Mouse (Mus musculus): ENCODE results near the gene 4632433K11Rik. TPM values are rescaled to one million over a fixed set of nuclear protein-coding genes. Genes with fewer than 3 reads are reported as not detected.

4632433K11Rik gene
- polyA plus RNA-seq, 1 experiment = not detected

- no peak overlapping the region for H3K4me3 ChIP-seq (replicated peaks)
Observed at GRCm38 (mm10) chr7:5052438-5052837, 18.5 kb downstream of the 4632433K11Rik start.

GRCm38 (mm10) chr7:5052931-5053343 lies 19.0 kb downstream of the 4632433K11Rik start:
- H3K4me3 ChIP-seq (replicated peaks) = no peak overlapping the region
- H3K9me3 ChIP-seq (ENCODE audit: control insufficient read depth, low read length) = peaks cover 26% of the 10 kb centered on the region
- peaks cover 12% of the 10 kb centered on the region for H3K4me1 ChIP-seq (ENCODE audit: control insufficient read depth)
- H3K36me3 ChIP-seq (ENCODE audit: control insufficient read depth) = no peaks in the 10 kb centered on the region
- peaks cover 95% of the 10 kb centered on the region for H3K27me3 ChIP-seq (ENCODE audit: control insufficient read depth)
- TF ChIP-seq GATA1 (IDR thresholded peaks at IDR 0.05; ENCODE audit: low read length) = no peak
- TF ChIP-seq TAL1 (IDR thresholded peaks at IDR 0.05; ENCODE audit: low read length) = no peak

More at GRCm38 (mm10) chr7:5052438-5052837, 18.5 kb downstream of the 4632433K11Rik start:
- Histone ChIP-seq H3K4me1 (ENCODE audit: control insufficient read depth) (peaks cover 12% of the 10 kb centered on the region), H3K27me3 (ENCODE audit: control insufficient read depth) (peaks cover 90% of the 10 kb centered on the region), H3K36me3 (ENCODE audit: control insufficient read depth) (no peaks in the 10 kb centered on the region), H3K9me3 (ENCODE audit: control insufficient read depth, low read length) (peaks cover 26% of the 10 kb centered on the region)
- no peak for TF ChIP-seq GATA1 (IDR thresholded peaks at IDR 0.05; ENCODE audit: low read length)
- no peak for TF ChIP-seq TAL1 (IDR thresholded peaks at IDR 0.05; ENCODE audit: low read length)

GRCm38 (mm10) chr7:5053456-5054179 lies 19.7 kb downstream of the 4632433K11Rik start:
- Histone ChIP-seq H3K4me3 (replicated peaks) (no peak overlapping the region), H3K27me3 (ENCODE audit: control insufficient read depth) (peaks cover 100% of the 10 kb centered on the region), H3K4me1 (ENCODE audit: control insufficient read depth) (peaks cover 12% of the 10 kb centered on the region), H3K9me3 (ENCODE audit: control insufficient read depth, low read length) (peaks cover 25% of the 10 kb centered on the region), H3K36me3 (ENCODE audit: control insufficient read depth) (no peaks in the 10 kb centered on the region)
- TF ChIP-seq GATA1 (IDR thresholded peaks at IDR 0.05; ENCODE audit: low read length) (no peak), TAL1 (IDR thresholded peaks at IDR 0.05; ENCODE audit: low read length) (no peak)

- peaks cover 81% of the 10 kb centered on the region for H3K27me3 ChIP-seq (ENCODE audit: control insufficient read depth)
- H3K36me3 ChIP-seq (ENCODE audit: control insufficient read depth) = no peaks in the 10 kb centered on the region
- TF ChIP-seq TAL1 (IDR thresholded peaks at IDR 0.05; ENCODE audit: low read length) = no peak
- TF ChIP-seq GATA1 (IDR thresholded peaks at IDR 0.05; ENCODE audit: low read length) = no peak
- H3K4me3 ChIP-seq (replicated peaks) = peak overlapping the region; percentile 1
- H3K4me1 ChIP-seq (ENCODE audit: control insufficient read depth) = peaks cover 30% of the 10 kb centered on the region
- peaks cover 18% of the 10 kb centered on the region; the same call in 1 of the 2 replicates for H3K9me3 ChIP-seq (ENCODE audit: control insufficient read depth, low read length)
Observed at GRCm38 (mm10) chr7:5056651-5057263, 22.8 kb downstream of the 4632433K11Rik start.

- H3K4me3 ChIP-seq (replicated peaks) = no peak overlapping the region
- no peaks in the 10 kb centered on the region for H3K36me3 ChIP-seq (ENCODE audit: control insufficient read depth)
- peaks cover 30% of the 10 kb centered on the region for H3K4me1 ChIP-seq (ENCODE audit: control insufficient read depth)
- H3K27me3 ChIP-seq (ENCODE audit: control insufficient read depth) = peaks cover 75% of the 10 kb centered on the region
- TF ChIP-seq TAL1 (IDR thresholded peaks at IDR 0.05; ENCODE audit: low read length) (no peak), GATA1 (IDR thresholded peaks at IDR 0.05; ENCODE audit: low read length) (no peak)
- H3K9me3 ChIP-seq (ENCODE audit: control insufficient read depth, low read length) = peaks cover 16% of the 10 kb centered on the region; the same call in 1 of the 2 replicates
Observed at GRCm38 (mm10) chr7:5057381-5057780, 23.5 kb downstream of the 4632433K11Rik start.

GRCm38 (mm10) chr7:5057804-5058203 lies 23.9 kb downstream of the 4632433K11Rik start:
- Histone ChIP-seq H3K9me3 (ENCODE audit: control insufficient read depth, low read length) (peaks cover 14% of the 10 kb centered on the region; the same call in 1 of the 2 replicates), H3K4me3 (replicated peaks) (no peak overlapping the region), H3K36me3 (ENCODE audit: control insufficient read depth) (no peaks in the 10 kb centered on the region), H3K27me3 (ENCODE audit: control insufficient read depth) (peaks cover 70% of the 10 kb centered on the region), H3K4me1 (ENCODE audit: control insufficient read depth) (peaks cover 29% of the 10 kb centered on the region)
- no peak for TF ChIP-seq GATA1 (IDR thresholded peaks at IDR 0.05; ENCODE audit: low read length)

- H3K4me1 ChIP-seq (ENCODE audit: control insufficient read depth) = peaks cover 34% of the 10 kb centered on the region
- TF ChIP-seq TAL1 (IDR thresholded peaks at IDR 0.05; ENCODE audit: low read length) = no peak
- no peak for TF ChIP-seq GATA1 (IDR thresholded peaks at IDR 0.05; ENCODE audit: low read length)
- H3K36me3 ChIP-seq (ENCODE audit: control insufficient read depth) = peaks cover 7% of the 10 kb centered on the region
- no peak overlapping the region for H3K4me3 ChIP-seq (replicated peaks)
- peaks cover 62% of the 10 kb centered on the region for H3K27me3 ChIP-seq (ENCODE audit: control insufficient read depth)
- H3K9me3 ChIP-seq (ENCODE audit: control insufficient read depth, low read length) = peaks cover 8% of the 10 kb centered on the region; the same call in 1 of the 2 replicates
Observed at GRCm38 (mm10) chr7:5058631-5059030, 24.7 kb downstream of the 4632433K11Rik start.

GRCm38 (mm10) chr7:5059421-5059820 lies 25.5 kb downstream of the 4632433K11Rik start:
- peaks cover 42% of the 10 kb centered on the region for H3K4me1 ChIP-seq (ENCODE audit: control insufficient read depth)
- peaks cover 54% of the 10 kb centered on the region for H3K27me3 ChIP-seq (ENCODE audit: control insufficient read depth)
- H3K9me3 ChIP-seq (ENCODE audit: control insufficient read depth, low read length) = peaks cover 8% of the 10 kb centered on the region; the same call in 1 of the 2 replicates
- H3K36me3 ChIP-seq (ENCODE audit: control insufficient read depth) = peaks cover 13% of the 10 kb centered on the region
- TF ChIP-seq GATA1 (IDR thresholded peaks at IDR 0.05; ENCODE audit: low read length) = no peak
- no peak for TF ChIP-seq TAL1 (IDR thresholded peaks at IDR 0.05; ENCODE audit: low read length)
- H3K4me3 ChIP-seq (replicated peaks) = no peak overlapping the region

GRCm38 (mm10) chr7:5060239-5060731 lies 26.4 kb downstream of the 4632433K11Rik start:
- Histone ChIP-seq H3K36me3 (ENCODE audit: control insufficient read depth) (peaks cover 18% of the 10 kb centered on the region), H3K4me3 (replicated peaks) (peak overlapping the region; percentile 92), H3K4me1 (ENCODE audit: control insufficient read depth) (peaks cover 48% of the 10 kb centered on the region), H3K9me3 (ENCODE audit: control insufficient read depth, low read length) (peaks cover 4% of the 10 kb centered on the region; the same call in 1 of the 2 replicates), H3K27me3 (ENCODE audit: control insufficient read depth) (peaks cover 46% of the 10 kb centered on the region)
- TF ChIP-seq TAL1 (IDR thresholded peaks at IDR 0.05; ENCODE audit: low read length) (no peak), GATA1 (IDR thresholded peaks at IDR 0.05; ENCODE audit: low read length) (no peak)
